Mouse (Mus musculus): ENCODE results near the gene Snx27. TPM values are rescaled to one million over a fixed set of nuclear protein-coding genes. Genes with fewer than 3 reads are reported as not detected.

Snx27 gene
- total RNA-seq (2012; rRNA removed): 29.1 and 33.1 TPM in 2 replicates

DNA sequence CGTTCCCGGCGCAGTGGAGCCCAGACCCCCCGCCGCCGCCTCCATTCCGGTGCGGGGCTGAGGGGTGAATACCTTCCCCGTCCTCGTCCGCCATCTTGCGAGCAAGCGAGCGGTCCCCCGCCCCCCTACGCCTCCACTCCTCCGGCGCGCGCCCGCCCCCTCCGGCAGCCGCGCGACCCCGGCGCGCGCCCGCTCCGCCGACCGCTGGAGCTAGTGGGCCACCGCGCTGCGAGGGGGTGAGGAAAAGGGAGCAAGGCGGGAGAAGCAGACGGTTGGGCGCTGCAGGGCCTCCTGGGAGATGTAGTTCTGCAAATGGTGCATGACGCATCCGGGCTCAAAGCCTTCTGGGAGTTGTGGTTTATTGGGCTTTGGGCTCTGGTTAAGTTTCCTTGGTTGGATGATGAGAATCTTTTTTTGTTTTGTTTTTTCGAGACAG is at the start of gene Snx27:
Snx27 (minus strand) TSS at position 261 of the 436 bp plus-strand sequence.
- H3K27ac ChIP-seq (ENCODE audit: insufficient read depth, low read depth, low read length, poor library complexity, severe bottlenecking): 0 out of 2 replicates have a peak within 1 kb of the TSS, but pooled peaks have one; percentile 11
- TF ChIP-seq ZNF384 (IDR thresholded peaks at IDR 0.05; ENCODE audit: low read depth, low read length): no peak
- peak; percentile 100 for TF ChIP-seq HCFC1 (IDR thresholded peaks at IDR 0.05; ENCODE audit: borderline replicate concordance, insufficient read depth, low read length)
- in situ Hi-C loops (cut with MboI; ENCODE audit: low sequenced_read_pairs in 2 of 2, unreplicated experiment in 2 of 2): no loop called here

DNA sequence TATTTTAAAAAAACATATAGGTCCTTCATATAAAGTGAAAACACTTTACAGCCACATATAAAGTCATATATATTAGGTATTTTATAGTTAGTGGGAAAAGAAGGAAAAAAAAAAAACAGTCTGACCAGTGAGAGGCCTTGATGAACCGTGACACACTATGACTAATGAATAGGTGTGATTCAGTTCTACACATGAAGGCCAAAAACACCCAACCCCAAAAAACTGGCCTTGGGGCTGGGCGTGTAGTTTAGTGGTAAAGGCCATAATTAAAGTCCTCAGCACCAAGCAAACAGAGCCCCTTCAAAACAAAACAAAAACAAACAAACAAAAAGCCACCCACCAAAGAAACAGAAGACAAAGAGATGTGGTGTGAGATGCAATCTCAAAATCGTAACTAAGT is 47.4 kb upstream of the Snx27 start:
- TF ChIP-seq ZC3H11A (IDR thresholded peaks at IDR 0.05; ENCODE audit: borderline replicate concordance, low read depth, low read length): no peak
- TF ChIP-seq MAFK (IDR thresholded peaks at IDR 0.05; ENCODE audit: insufficient read depth, low read depth, low read length): no peak
- TF ChIP-seq HCFC1 (IDR thresholded peaks at IDR 0.05; ENCODE audit: borderline replicate concordance, insufficient read depth, low read length): no peak
- TF ChIP-seq CHD2 (IDR thresholded peaks at IDR 0.05; ENCODE audit: low read depth, low read length): no peak
- TF ChIP-seq ZNF384 (IDR thresholded peaks at IDR 0.05; ENCODE audit: low read depth, low read length): no peak
- H3K4me1 ChIP-seq (ENCODE audit: control insufficient read depth in 2 of 2, insufficient read depth in 2 of 2, low read length in 2 of 2, poor library complexity in 1 of 2): no peaks in the 10 kb centered on the region
- in situ Hi-C loops (cut with MboI; ENCODE audit: low sequenced_read_pairs in 2 of 2, unreplicated experiment in 2 of 2): no loop called here
- H3K4me3 ChIP-seq (ENCODE audit: insufficient read depth in 1 of 2, low read depth in 1 of 2, low read length in 2 of 2, poor library complexity in 1 of 2, severe bottlenecking in 1 of 2): no peak overlapping the region
- H3K27ac ChIP-seq (ENCODE audit: insufficient read depth, low read depth, low read length, poor library complexity, severe bottlenecking): no peak overlapping the region
- H3K36me3 ChIP-seq (ENCODE audit: control insufficient read depth, insufficient read depth, low read length, poor library complexity, severe bottlenecking): no peaks in the 10 kb centered on the region; the same call in 1 of the 2 replicates
- DNase-seq (ENCODE audit: low read depth, low spot score): no peak
- no peak overlapping the region for H3K9ac ChIP-seq (ENCODE audit: insufficient read depth, low read depth, low read length, poor library complexity, severe bottlenecking)
- H3K9me3 ChIP-seq (ENCODE audit: control insufficient read depth, insufficient read depth, low read depth, low read length): no peaks in the 10 kb centered on the region

More for the DNA sequence above, at the start of gene Snx27:
- Histone ChIP-seq H3K36me3 (ENCODE audit: control insufficient read depth, insufficient read depth, low read length, poor library complexity, severe bottlenecking) (no peaks in the 10 kb centered on the region), H3K9ac (ENCODE audit: insufficient read depth, low read depth, low read length, poor library complexity, severe bottlenecking) (peak within 1 kb of the TSS; percentile 87), H3K4me3 (ENCODE audit: insufficient read depth in 1 of 2, low read depth in 1 of 2, low read length in 2 of 2, poor library complexity in 1 of 2, severe bottlenecking in 1 of 2) (peak within 1 kb of the TSS; percentile 85 to 94), H3K9me3 (ENCODE audit: control insufficient read depth, insufficient read depth, low read depth, low read length) (no peaks in the 10 kb centered on the region), H3K4me1 (ENCODE audit: control insufficient read depth in 2 of 2, insufficient read depth in 2 of 2, low read length in 2 of 2, poor library complexity in 1 of 2) (peaks cover 1 to 3% of the 10 kb centered on the region in 2 experiments; a peak in 2 of 4 replicates)
- peak; percentile 88 for DNase-seq (ENCODE audit: low read depth, low spot score)

DNA sequence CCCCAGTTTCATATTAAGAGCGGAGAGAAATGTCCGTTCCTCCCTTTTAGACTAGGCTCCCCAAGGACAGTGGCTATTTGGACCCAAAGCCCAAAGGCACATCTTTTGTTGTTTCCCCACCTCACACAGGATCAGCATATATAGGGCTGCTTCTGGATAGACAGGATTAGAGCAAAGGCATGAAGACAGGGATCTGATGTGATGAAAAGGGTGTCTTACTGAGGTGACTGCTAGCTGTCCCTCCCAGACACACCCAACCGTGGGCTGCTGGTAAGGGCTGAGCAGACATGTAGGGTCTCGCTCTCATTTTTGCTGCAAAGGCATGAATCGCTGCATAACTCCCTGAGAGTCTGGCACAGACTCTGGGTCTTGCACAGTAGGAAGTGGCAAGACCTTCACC is 46.2 kb upstream of the Snx27 start:
- no peak for DNase-seq (ENCODE audit: low read depth, low spot score)
- H3K9ac ChIP-seq (ENCODE audit: insufficient read depth, low read depth, low read length, poor library complexity, severe bottlenecking): no peak overlapping the region
- H3K36me3 ChIP-seq (ENCODE audit: control insufficient read depth, insufficient read depth, low read length, poor library complexity, severe bottlenecking): no peaks in the 10 kb centered on the region; the same call in 1 of the 2 replicates
- TF ChIP-seq MAFK (IDR thresholded peaks at IDR 0.05; ENCODE audit: insufficient read depth, low read depth, low read length) (no peak), CHD2 (IDR thresholded peaks at IDR 0.05; ENCODE audit: low read depth, low read length) (no peak), ZC3H11A (IDR thresholded peaks at IDR 0.05; ENCODE audit: borderline replicate concordance, low read depth, low read length) (no peak), HCFC1 (IDR thresholded peaks at IDR 0.05; ENCODE audit: borderline replicate concordance, insufficient read depth, low read length) (no peak), ZNF384 (IDR thresholded peaks at IDR 0.05; ENCODE audit: low read depth, low read length) (no peak)
- no peak overlapping the region for H3K4me3 ChIP-seq (ENCODE audit: insufficient read depth in 1 of 2, low read depth in 1 of 2, low read length in 2 of 2, poor library complexity in 1 of 2, severe bottlenecking in 1 of 2)
- no peaks in the 10 kb centered on the region for H3K4me1 ChIP-seq (ENCODE audit: control insufficient read depth in 2 of 2, insufficient read depth in 2 of 2, low read length in 2 of 2, poor library complexity in 1 of 2)
- no peak overlapping the region for H3K27ac ChIP-seq (ENCODE audit: insufficient read depth, low read depth, low read length, poor library complexity, severe bottlenecking)
- in situ Hi-C loops (cut with MboI; ENCODE audit: low sequenced_read_pairs in 2 of 2, unreplicated experiment in 2 of 2): no loop called here
- H3K9me3 ChIP-seq (ENCODE audit: control insufficient read depth, insufficient read depth, low read depth, low read length): no peaks in the 10 kb centered on the region

DNA sequence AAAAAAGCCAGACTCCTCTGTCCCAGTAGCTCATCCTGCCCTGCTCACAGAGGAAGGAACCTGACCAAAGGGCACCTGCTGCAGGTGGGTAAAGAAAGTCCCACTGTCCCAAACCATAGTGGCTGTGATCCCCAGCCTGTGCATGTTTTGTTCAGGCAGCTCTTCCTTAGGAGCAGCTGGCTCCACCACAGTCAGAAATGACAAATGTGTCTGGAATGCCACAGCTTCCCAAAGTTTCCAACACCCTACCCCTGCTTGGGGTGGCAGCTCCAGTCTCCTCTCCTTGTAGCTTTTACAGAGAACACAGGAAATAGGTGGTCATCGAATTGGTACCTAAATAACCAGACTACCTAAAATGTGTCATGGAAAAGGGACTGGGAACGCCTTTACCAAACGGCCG is 41.8 kb upstream of the Snx27 start:
- no peak overlapping the region for H3K27ac ChIP-seq (ENCODE audit: insufficient read depth, low read depth, low read length, poor library complexity, severe bottlenecking)
- in situ Hi-C loops (cut with MboI; ENCODE audit: low sequenced_read_pairs in 2 of 2, unreplicated experiment in 2 of 2): no loop called here
- H3K4me3 ChIP-seq (ENCODE audit: insufficient read depth in 1 of 2, low read depth in 1 of 2, low read length in 2 of 2, poor library complexity in 1 of 2, severe bottlenecking in 1 of 2): no peak overlapping the region
- no peaks in the 10 kb centered on the region; the same call in 1 of the 2 replicates for H3K36me3 ChIP-seq (ENCODE audit: control insufficient read depth, insufficient read depth, low read length, poor library complexity, severe bottlenecking)
- no peaks in the 10 kb centered on the region for H3K9me3 ChIP-seq (ENCODE audit: control insufficient read depth, insufficient read depth, low read depth, low read length)
- DNase-seq (ENCODE audit: low read depth, low spot score): no peak
- TF ChIP-seq CHD2 (IDR thresholded peaks at IDR 0.05; ENCODE audit: low read depth, low read length) (no peak), HCFC1 (IDR thresholded peaks at IDR 0.05; ENCODE audit: borderline replicate concordance, insufficient read depth, low read length) (no peak), ZNF384 (IDR thresholded peaks at IDR 0.05; ENCODE audit: low read depth, low read length) (no peak), ZC3H11A (IDR thresholded peaks at IDR 0.05; ENCODE audit: borderline replicate concordance, low read depth, low read length) (no peak), MAFK (IDR thresholded peaks at IDR 0.05; ENCODE audit: insufficient read depth, low read depth, low read length) (no peak)
- H3K4me1 ChIP-seq (ENCODE audit: control insufficient read depth in 2 of 2, insufficient read depth in 2 of 2, low read length in 2 of 2, poor library complexity in 1 of 2): no peaks in the 10 kb centered on the region
- H3K9ac ChIP-seq (ENCODE audit: insufficient read depth, low read depth, low read length, poor library complexity, severe bottlenecking): no peak overlapping the region

DNA sequence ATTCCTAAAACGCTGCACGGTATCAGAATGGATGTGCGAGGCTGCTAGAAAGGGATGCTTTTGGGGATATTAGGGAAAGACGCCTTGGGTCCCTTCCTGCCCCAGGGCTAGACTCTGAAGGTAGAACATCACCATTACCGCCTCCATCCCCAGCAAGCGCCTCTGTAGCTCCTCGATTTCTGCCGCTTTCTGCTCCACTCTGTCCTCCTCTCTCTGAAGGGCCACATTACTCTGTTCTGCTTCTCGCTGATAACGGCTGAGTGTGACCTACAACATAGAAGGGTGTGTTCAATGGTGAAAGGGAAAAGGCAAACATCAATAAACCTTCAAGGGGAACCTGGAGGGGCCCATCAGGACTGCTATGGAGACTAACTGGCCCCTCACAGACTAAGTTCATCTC is 40.0 kb upstream of the Snx27 start:
- no peak overlapping the region for H3K27ac ChIP-seq (ENCODE audit: insufficient read depth, low read depth, low read length, poor library complexity, severe bottlenecking)
- no peak for DNase-seq (ENCODE audit: low read depth, low spot score)
- no peaks in the 10 kb centered on the region for H3K9me3 ChIP-seq (ENCODE audit: control insufficient read depth, insufficient read depth, low read depth, low read length)
- no peak overlapping the region for H3K9ac ChIP-seq (ENCODE audit: insufficient read depth, low read depth, low read length, poor library complexity, severe bottlenecking)
- no peak overlapping the region for H3K4me3 ChIP-seq (ENCODE audit: insufficient read depth in 1 of 2, low read depth in 1 of 2, low read length in 2 of 2, poor library complexity in 1 of 2, severe bottlenecking in 1 of 2)
- H3K4me1 ChIP-seq (ENCODE audit: control insufficient read depth in 2 of 2, insufficient read depth in 2 of 2, low read length in 2 of 2, poor library complexity in 1 of 2): no peaks in the 10 kb centered on the region
- TF ChIP-seq ZC3H11A (IDR thresholded peaks at IDR 0.05; ENCODE audit: borderline replicate concordance, low read depth, low read length): no peak
- TF ChIP-seq ZNF384 (IDR thresholded peaks at IDR 0.05; ENCODE audit: low read depth, low read length): no peak
- no peak for TF ChIP-seq HCFC1 (IDR thresholded peaks at IDR 0.05; ENCODE audit: borderline replicate concordance, insufficient read depth, low read length)
- TF ChIP-seq MAFK (IDR thresholded peaks at IDR 0.05; ENCODE audit: insufficient read depth, low read depth, low read length): no peak
- TF ChIP-seq CHD2 (IDR thresholded peaks at IDR 0.05; ENCODE audit: low read depth, low read length): no peak
- H3K36me3 ChIP-seq (ENCODE audit: control insufficient read depth, insufficient read depth, low read length, poor library complexity, severe bottlenecking): no peaks in the 10 kb centered on the region
- in situ Hi-C loops (cut with MboI; ENCODE audit: low sequenced_read_pairs in 2 of 2, unreplicated experiment in 2 of 2): no loop called here

All from ES-E14 (cell line).